Mouse (Mus musculus): ENCODE results near the gene Bmp10. TPM values are rescaled to one million over a fixed set of nuclear protein-coding genes. Genes with fewer than 3 reads are reported as not detected.

Bmp10 gene
- not detected in 2 replicates for polyA plus RNA-seq (2015; fragmentation: Nextera tagmentation; extraction: Ambion mirVana)

GRCm38 (mm10) chr6:87428487-87429044 lies at the start of gene Bmp10:
Gene Bmp10, plus strand, starts transcription at chr6:87428994.
- H3K9ac ChIP-seq (replicated peaks): no peak within 1 kb of the TSS

DNA sequence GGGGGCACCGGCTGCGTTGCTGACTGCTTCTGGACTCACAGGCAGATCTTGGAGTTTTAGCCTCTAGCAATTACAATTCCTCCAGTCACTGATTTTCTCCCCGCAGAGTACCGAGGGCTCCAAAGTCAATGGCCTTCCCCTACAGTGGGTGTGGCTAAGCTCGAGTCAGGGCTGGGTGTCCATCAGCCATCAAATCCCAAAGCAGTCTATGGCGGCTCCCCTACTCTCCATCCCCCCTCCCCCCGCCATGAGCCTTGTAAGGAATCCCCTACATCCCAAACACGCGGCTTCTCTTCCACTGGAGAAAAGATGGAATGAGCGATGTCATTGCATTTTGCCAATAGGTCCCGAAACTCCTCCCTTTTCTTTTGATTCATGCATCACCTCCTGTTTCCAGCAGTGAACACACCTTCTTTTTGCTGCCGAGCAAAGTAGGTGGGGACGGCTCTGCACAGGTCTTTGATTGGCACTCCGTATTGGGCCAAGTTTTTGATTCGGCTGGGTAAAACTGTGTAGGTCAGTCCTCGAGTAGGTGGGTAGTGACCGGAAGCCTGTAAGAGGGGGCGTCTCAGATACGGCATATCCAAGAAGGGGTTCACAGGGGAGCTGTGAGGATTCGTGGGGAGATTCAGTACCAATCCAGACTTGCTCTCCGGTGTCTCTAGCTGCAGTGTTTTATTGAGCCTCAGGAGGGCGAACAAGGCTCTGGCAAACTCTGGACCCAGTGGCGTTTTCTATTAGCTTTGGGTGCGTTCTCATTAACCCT lies 44.7 kb upstream of the Bmp10 start:
- no peak overlapping the region for H3K27ac ChIP-seq
- H3K4me1 ChIP-seq (replicated peaks): peaks cover 6% of the 10 kb centered on the region; the same call in 1 of the 2 replicates
- no peaks in the 10 kb centered on the region for H3K9me3 ChIP-seq
- peak overlapping the region; percentile 31 for H3K4me3 ChIP-seq (replicated peaks)
- peak overlapping the region; percentile 19; the same call in 1 of the 2 replicates for H3K9ac ChIP-seq (replicated peaks)
- H3K27me3 ChIP-seq: peaks cover 10% of the 10 kb centered on the region; the same call in 1 of the 2 replicates
- peak overlapping the region; percentile 50 for H3K4me2 ChIP-seq (replicated peaks)
- peak; percentile 66; the same call in 1 of the 2 replicates for ATAC-seq
- H3K36me3 ChIP-seq: no peaks in the 10 kb centered on the region
- 9% methylated on average over 24 of the region's 24 CpGs for WGBS

More at GRCm38 (mm10) chr6:87428487-87429044, at the start of gene Bmp10:
- H3K4me2 ChIP-seq (replicated peaks): no peak within 1 kb of the TSS
- H3K27ac ChIP-seq: no peak within 1 kb of the TSS
- no peaks in the 10 kb centered on the region for H3K27me3 ChIP-seq
- ATAC-seq: no peak
- no peak within 1 kb of the TSS for H3K4me3 ChIP-seq (replicated peaks)
- no peaks in the 10 kb centered on the region for H3K9me3 ChIP-seq
- H3K36me3 ChIP-seq: no peaks in the 10 kb centered on the region
- WGBS: 79% methylated on average over 7 of the region's 7 CpGs
- H3K4me1 ChIP-seq (replicated peaks): peaks cover 5% of the 10 kb centered on the region; the same call in 1 of the 2 replicates

DNA sequence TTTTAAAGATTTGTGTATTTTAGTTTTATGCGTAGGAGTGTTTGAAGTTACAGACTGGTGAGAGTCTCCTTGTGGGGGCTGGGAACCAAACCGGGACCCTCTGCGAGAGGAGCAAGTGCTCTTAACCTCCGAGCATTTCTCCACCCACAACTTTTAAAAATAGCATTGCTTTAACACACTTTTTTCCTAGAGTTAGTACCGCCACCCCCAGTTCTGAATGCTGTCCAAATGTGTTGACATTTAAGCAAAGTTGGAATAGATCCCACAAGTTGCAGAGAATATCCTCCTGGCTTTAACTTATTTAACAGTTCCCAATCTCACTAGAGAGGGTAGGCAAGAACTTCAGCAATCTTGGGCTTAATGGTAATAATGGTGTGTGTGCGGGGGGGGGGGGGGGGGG lies 44.0 kb upstream of the Bmp10 start:
- no peak for ATAC-seq
- Histone ChIP-seq H3K9ac (replicated peaks) (no peak overlapping the region), H3K4me3 (replicated peaks) (no peak overlapping the region), H3K36me3 (no peaks in the 10 kb centered on the region), H3K27me3 (peaks cover 10% of the 10 kb centered on the region; the same call in 1 of the 2 replicates), H3K9me3 (no peaks in the 10 kb centered on the region), H3K27ac (no peak overlapping the region), H3K4me2 (replicated peaks) (no peak overlapping the region), H3K4me1 (replicated peaks) (peaks cover 13% of the 10 kb centered on the region)
- WGBS: 61% methylated on average over 5 of the region's 6 CpGs

DNA sequence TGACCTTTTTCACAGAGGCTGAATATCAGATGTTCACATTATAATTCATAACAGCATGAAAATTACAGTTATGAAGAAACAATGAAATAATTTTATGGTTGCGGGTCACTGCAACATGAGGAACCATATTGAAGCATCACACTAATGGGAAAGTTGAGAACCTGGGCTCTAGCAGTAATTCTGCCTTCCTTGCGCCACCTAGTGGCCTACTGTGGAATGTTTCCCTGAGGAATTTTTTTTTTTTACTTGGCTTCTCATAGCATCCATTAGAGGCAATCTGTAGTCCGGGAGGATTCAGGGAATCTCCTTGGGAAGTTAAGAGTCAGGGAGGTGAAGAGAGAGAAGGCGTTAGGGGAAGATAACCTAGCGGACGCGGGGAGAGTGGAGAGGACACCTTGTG lies 42.6 kb upstream of the Bmp10 start:
- 8% methylated on average over 7 of the region's 7 CpGs for WGBS
- Histone ChIP-seq H3K4me2 (replicated peaks) (no peak overlapping the region), H3K27ac (no peak overlapping the region), H3K4me1 (replicated peaks) (peaks cover 13% of the 10 kb centered on the region), H3K4me3 (replicated peaks) (no peak overlapping the region), H3K9me3 (no peaks in the 10 kb centered on the region), H3K27me3 (peaks cover 10% of the 10 kb centered on the region; the same call in 1 of the 2 replicates), H3K36me3 (no peaks in the 10 kb centered on the region), H3K9ac (replicated peaks) (no peak overlapping the region)
- ATAC-seq: no peak

- H3K9ac ChIP-seq (replicated peaks): no peak overlapping the region
- peaks cover 10% of the 10 kb centered on the region; the same call in 1 of the 2 replicates for H3K27me3 ChIP-seq
- no peaks in the 10 kb centered on the region for H3K9me3 ChIP-seq
- H3K4me2 ChIP-seq (replicated peaks): no peak overlapping the region
- H3K4me3 ChIP-seq (replicated peaks): no peak overlapping the region
- 85% methylated on average over 10 of the region's 10 CpGs for WGBS
- ATAC-seq: no peak
- H3K36me3 ChIP-seq: no peaks in the 10 kb centered on the region
- peaks cover 13% of the 10 kb centered on the region for H3K4me1 ChIP-seq (replicated peaks)
- no peak overlapping the region for H3K27ac ChIP-seq
Observed at GRCm38 (mm10) chr6:87386681-87387080, 42.1 kb upstream of the Bmp10 start.

GRCm38 (mm10) chr6:87388877-87389276 lies 39.9 kb upstream of the Bmp10 start, which contains the start of gene Gkn3:
Gene Gkn3, minus strand, starts transcription at chr6:87388935.
- WGBS: 55% methylated on average over 7 of the region's 7 CpGs
- no peak within 1 kb of the TSS for H3K27ac ChIP-seq
- no peaks in the 10 kb centered on the region for H3K9me3 ChIP-seq
- H3K36me3 ChIP-seq: no peaks in the 10 kb centered on the region
- no peak within 1 kb of the TSS for H3K9ac ChIP-seq (replicated peaks)
- no peak within 1 kb of the TSS for H3K4me3 ChIP-seq (replicated peaks)
- H3K4me1 ChIP-seq (replicated peaks): peaks cover 11% of the 10 kb centered on the region
- no peak for ATAC-seq
- 0 out of 2 replicates have a peak, but pooled peaks cover 6% of the 10 kb centered on the region for H3K27me3 ChIP-seq
- H3K4me2 ChIP-seq (replicated peaks): no peak within 1 kb of the TSS

DNA sequence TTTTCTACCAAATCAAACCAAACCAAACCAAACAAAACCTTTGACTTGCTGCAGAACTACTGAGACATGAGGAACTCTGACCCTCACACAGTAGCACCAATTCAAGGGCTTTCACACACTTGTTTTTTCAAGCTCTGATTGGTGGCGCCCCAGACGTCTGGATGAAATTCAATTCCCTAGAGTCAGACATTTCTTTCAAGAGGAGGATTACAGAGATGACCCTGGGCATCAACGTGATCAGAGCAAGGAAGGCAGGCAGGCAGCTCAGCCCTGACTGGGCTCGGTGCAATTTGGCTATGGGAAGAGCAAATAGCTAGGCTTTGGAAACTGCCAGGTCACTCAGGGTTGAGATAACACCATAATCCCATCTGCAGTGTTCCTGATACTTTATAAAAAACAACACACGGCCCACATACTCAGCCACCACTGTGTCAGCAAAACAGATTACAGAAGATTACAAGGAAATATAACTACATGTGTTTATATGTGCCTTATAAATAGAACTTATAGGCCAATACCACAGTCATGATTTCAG lies 39.3 kb upstream of the Bmp10 start:
- Histone ChIP-seq H3K4me3 (replicated peaks) (no peak overlapping the region), H3K9me3 (no peaks in the 10 kb centered on the region), H3K9ac (replicated peaks) (no peak overlapping the region), H3K27me3 (0 out of 2 replicates have a peak, but pooled peaks cover 6% of the 10 kb centered on the region), H3K36me3 (no peaks in the 10 kb centered on the region), H3K4me1 (replicated peaks) (peaks cover 7% of the 10 kb centered on the region), H3K4me2 (replicated peaks) (no peak overlapping the region), H3K27ac (no peak overlapping the region)
- ATAC-seq: no peak
- 23% methylated on average over 5 of the region's 5 CpGs for WGBS

- no peak overlapping the region for H3K27ac ChIP-seq
- H3K9ac ChIP-seq (replicated peaks): no peak overlapping the region
- H3K4me1 ChIP-seq (replicated peaks): peaks cover 11% of the 10 kb centered on the region
- H3K9me3 ChIP-seq: no peaks in the 10 kb centered on the region
- no peak for ATAC-seq
- 80% methylated on average over 8 of the region's 8 CpGs for WGBS
- H3K36me3 ChIP-seq: no peaks in the 10 kb centered on the region
- no peak overlapping the region for H3K4me3 ChIP-seq (replicated peaks)
- H3K4me2 ChIP-seq (replicated peaks): no peak overlapping the region
- no peaks in the 10 kb centered on the region for H3K27me3 ChIP-seq
Observed at GRCm38 (mm10) chr6:87393466-87394205, 35.2 kb upstream of the Bmp10 start.

- no peak overlapping the region for H3K4me3 ChIP-seq (replicated peaks)
- ATAC-seq: no peak
- 87% methylated on average over 9 of the region's 9 CpGs for WGBS
- no peaks in the 10 kb centered on the region for H3K9me3 ChIP-seq
- no peak overlapping the region for H3K27ac ChIP-seq
- no peaks in the 10 kb centered on the region for H3K36me3 ChIP-seq
- H3K4me2 ChIP-seq (replicated peaks): no peak overlapping the region
- 0 out of 2 replicates have a peak, but pooled peaks cover 8% of the 10 kb centered on the region for H3K4me1 ChIP-seq (replicated peaks)
- H3K27me3 ChIP-seq: no peaks in the 10 kb centered on the region
- H3K9ac ChIP-seq (replicated peaks): no peak overlapping the region
Observed at GRCm38 (mm10) chr6:87394783-87395182, 34.0 kb upstream of the Bmp10 start.

DNA sequence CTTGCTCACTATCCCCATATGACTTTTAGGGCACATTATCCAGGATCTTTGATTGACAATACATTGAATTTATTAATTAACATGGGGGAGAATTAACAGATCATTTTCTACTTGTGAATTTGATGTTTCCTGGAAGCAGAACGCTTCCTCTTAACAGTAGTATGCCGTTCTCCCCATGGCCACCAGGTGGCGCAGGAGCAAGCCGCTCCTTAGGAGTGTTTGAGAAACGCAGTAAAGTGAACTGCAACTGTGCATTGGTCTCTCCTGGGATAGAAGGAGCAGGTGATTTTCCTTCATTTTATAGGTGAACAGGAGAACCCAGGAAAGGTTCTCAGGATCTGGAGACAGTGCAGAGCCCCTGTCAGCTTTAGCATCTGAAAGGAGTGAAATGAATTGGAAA lies 29.7 kb upstream of the Bmp10 start:
- Histone ChIP-seq H3K36me3 (no peaks in the 10 kb centered on the region), H3K4me2 (replicated peaks) (no peak overlapping the region), H3K4me1 (replicated peaks) (0 out of 2 replicates have a peak, but pooled peaks cover 8% of the 10 kb centered on the region), H3K27ac (no peak overlapping the region), H3K4me3 (replicated peaks) (no peak overlapping the region), H3K9me3 (no peaks in the 10 kb centered on the region), H3K9ac (replicated peaks) (no peak overlapping the region), H3K27me3 (no peaks in the 10 kb centered on the region)
- ATAC-seq: no peak
- 2% methylated on average over 5 of the region's 5 CpGs for WGBS

DNA sequence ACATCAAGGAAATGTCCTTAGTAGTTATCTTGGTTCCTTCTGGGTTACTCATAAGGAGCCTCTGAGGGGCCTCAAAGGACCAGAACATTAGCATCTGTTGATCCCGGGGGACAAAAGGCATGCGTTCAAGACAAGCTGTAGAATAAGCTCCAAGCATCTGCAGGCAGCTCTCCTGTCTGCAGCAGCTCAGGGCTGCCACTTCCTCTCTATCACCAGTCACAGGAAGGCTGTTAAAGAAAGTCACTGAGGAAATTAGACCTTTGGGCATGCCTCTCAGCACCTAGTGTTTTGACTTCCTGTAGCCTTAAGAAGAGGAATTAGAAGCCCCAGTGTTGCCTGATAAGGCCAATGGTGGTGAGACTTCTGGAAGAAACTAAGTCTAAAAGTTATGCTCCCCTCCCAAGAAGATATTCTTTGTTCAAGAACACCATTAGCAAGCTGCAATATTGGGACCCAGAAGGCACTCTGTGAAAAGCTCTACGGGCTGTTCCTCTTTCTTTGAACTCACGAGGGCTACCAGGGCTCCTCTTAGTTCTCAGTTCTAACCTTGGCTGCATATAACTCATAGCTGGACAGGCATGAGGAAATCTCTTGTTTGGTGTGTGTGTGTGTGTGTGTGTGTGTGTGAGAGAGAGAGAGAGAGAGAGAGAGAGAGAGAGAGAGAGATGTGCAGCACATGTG lies 28.8 kb upstream of the Bmp10 start:
- no peaks in the 10 kb centered on the region for H3K9me3 ChIP-seq
- no peaks in the 10 kb centered on the region for H3K27me3 ChIP-seq
- no peak overlapping the region for H3K4me2 ChIP-seq (replicated peaks)
- H3K4me1 ChIP-seq (replicated peaks): 0 out of 2 replicates have a peak, but pooled peaks cover 7% of the 10 kb centered on the region
- no peaks in the 10 kb centered on the region for H3K36me3 ChIP-seq
- no peak overlapping the region for H3K27ac ChIP-seq
- no peak overlapping the region for H3K4me3 ChIP-seq (replicated peaks)
- H3K9ac ChIP-seq (replicated peaks): no peak overlapping the region
- no peak for ATAC-seq
- WGBS: 67% methylated on average over 4 of the region's 4 CpGs
